Mouse (Mus musculus) liver, embryonic 16.5 days (tissue): ENCODE results near the gene Zbtb20. TPM values are rescaled to one million over a fixed set of nuclear protein-coding genes. Genes with fewer than 3 reads are reported as not detected.

Experiments
- ATAC-seq: fragments of 200-750 bp; cut with Nextera tagmentation; 2 replicates; pipeline ENCODE4 v1.8.0; 2017; ENCODE audit warnings: low read depth, mild to moderate bottlenecking, moderate number of reproducible peaks, moderate library complexity
- H3K27ac ChIP-seq: fragments of 300-500 bp; sonication (generic); 2 replicates; pipeline ENCODE4 v1.5.1; 2014; ENCODE audit warnings: mild to moderate bottlenecking, low read length
- H3K27me3 ChIP-seq: fragments of 300-500 bp; sonication (generic); 2 replicates; pipeline ENCODE4 v1.6.1; 2014; ENCODE audit warnings: low read depth, low read length, mixed read lengths; ENCODE audit not compliant: control insufficient read depth, insufficient read depth
- H3K36me3 ChIP-seq: fragments of 300-500 bp; sonication (generic); 2 replicates; pipeline ENCODE4 v1.6.1; 2014; ENCODE audit warnings: mild to moderate bottlenecking; ENCODE audit not compliant: control insufficient read depth, insufficient read depth
- H3K4me1 ChIP-seq: fragments of 300-500 bp; sonication (generic); 2 replicates; pipeline ENCODE4 v1.6.1; 2014; ENCODE audit warnings: low read depth, low read length, mixed read lengths; ENCODE audit not compliant: control insufficient read depth
- H3K4me2 ChIP-seq: fragments of 300-500 bp; sonication (generic); 2 replicates; pipeline ENCODE4 v1.6.1; 2014; ENCODE audit warnings: low read depth, low read length, mixed read lengths
- H3K4me3 ChIP-seq: fragments of 300-500 bp; sonication (generic); 2 replicates; pipeline ENCODE4 v1.5.1; 2014; ENCODE audit warnings: low read depth, mild to moderate bottlenecking, low read length
- H3K9ac ChIP-seq: fragments of 300-500 bp; sonication (generic); 2 replicates; pipeline ENCODE4 v1.6.1; 2014; ENCODE audit warnings: low read depth, low read length
- H3K9me3 ChIP-seq: fragments of 300-500 bp; sonication (generic); replicated peaks from 2 replicates; pipeline ENCODE4 v1.6.1; 2016; ENCODE audit warnings: low read length; ENCODE audit not compliant: control insufficient read depth
- WGBS: fragments of 180-500 bp; shearing (Covaris S2); extraction: QIAGEN DNeasy Blood & Tissue Kit; methylation state at CpG from one replicate; pipeline ENCODE4 v1.1.7; 2014; ENCODE audit not compliant: insufficient replicate concordance; 5-methylcytosine and 5-hydroxymethylcytosine counted together
- polyA plus RNA-seq: library from polyadenylated mRNA; unstranded; fragments of >200 nt; fragmentation: Nextera tagmentation; extraction: Ambion mirVana; gene quantifications from 2 replicates; pipeline ENCODE4 v1.2.1, GENCODE M21; 2015

The Zbtb20 gene
- polyA plus RNA-seq, 1 experiment from 2014 or later, result 5.7 TPM

GRCm38 (mm10) chr16:43172912-43173311, 297.2 kb downstream of the Zbtb20 start:
- H3K36me3 ChIP-seq, result no peaks in the 10 kb centered on the region
- no peak overlapping the region for H3K4me2 ChIP-seq
- H3K27me3 ChIP-seq, result no peaks in the 10 kb centered on the region
- H3K4me3 ChIP-seq, result no peak overlapping the region
- no peaks in the 10 kb centered on the region for H3K9me3 ChIP-seq
- H3K4me1 ChIP-seq, result no peaks in the 10 kb centered on the region
- 73% methylated on average over 1 of the region's 1 CpGs for WGBS
- H3K9ac ChIP-seq, result no peak overlapping the region
- H3K27ac ChIP-seq, result no peak overlapping the region
- ATAC-seq, result no peak

- Histone ChIP-seq H3K9me3 (no peaks in the 10 kb centered on the region), H3K4me2 (no peak overlapping the region), H3K9ac (no peak overlapping the region), H3K27ac (no peak overlapping the region), H3K4me3 (no peak overlapping the region), H3K36me3 (no peaks in the 10 kb centered on the region), H3K4me1 (no peaks in the 10 kb centered on the region), H3K27me3 (no peaks in the 10 kb centered on the region)
- 66% methylated on average over 2 of the region's 2 CpGs for WGBS
- ATAC-seq, result no peak
These were observed 299.1 kb downstream of the Zbtb20 start for GRCm38 (mm10) chr16:43174815-43175214.

- Histone ChIP-seq H3K4me1 (no peaks in the 10 kb centered on the region), H3K36me3 (no peaks in the 10 kb centered on the region), H3K27ac (no peak overlapping the region), H3K9ac (no peak overlapping the region), H3K9me3 (no peaks in the 10 kb centered on the region), H3K4me2 (no peak overlapping the region), H3K27me3 (no peaks in the 10 kb centered on the region), H3K4me3 (no peak overlapping the region)
- 59% methylated on average over 1 of the region's 1 CpGs for WGBS
- no peak for ATAC-seq
These were observed 305.4 kb downstream of the Zbtb20 start for GRCm38 (mm10) chr16:43181038-43181437.

- no peak overlapping the region for H3K9ac ChIP-seq
- H3K4me2 ChIP-seq, result no peak overlapping the region
- 75% methylated on average over 1 of the region's 1 CpGs for WGBS
- H3K4me1 ChIP-seq, result no peaks in the 10 kb centered on the region
- H3K27me3 ChIP-seq, result no peaks in the 10 kb centered on the region
- no peak for ATAC-seq
- H3K4me3 ChIP-seq, result no peak overlapping the region
- H3K9me3 ChIP-seq, result no peaks in the 10 kb centered on the region
- H3K27ac ChIP-seq, result no peak overlapping the region
- H3K36me3 ChIP-seq, result no peaks in the 10 kb centered on the region
These were observed 314.7 kb downstream of the Zbtb20 start for GRCm38 (mm10) chr16:43190390-43190789.

GRCm38 (mm10) chr16:43191060-43191850, 315.6 kb downstream of the Zbtb20 start:
- Histone ChIP-seq H3K27ac (no peak overlapping the region), H3K4me2 (no peak overlapping the region), H3K27me3 (no peaks in the 10 kb centered on the region), H3K9ac (no peak overlapping the region), H3K36me3 (no peaks in the 10 kb centered on the region), H3K4me1 (no peaks in the 10 kb centered on the region), H3K9me3 (no peaks in the 10 kb centered on the region), H3K4me3 (no peak overlapping the region)
- WGBS, result 79% methylated on average over 9 of the region's 9 CpGs
- no peak for ATAC-seq

GRCm38 (mm10) chr16:43193631-43194239, 318.1 kb downstream of the Zbtb20 start:
- no peaks in the 10 kb centered on the region for H3K36me3 ChIP-seq
- WGBS, result 57% methylated on average over 6 of the region's 6 CpGs
- H3K27me3 ChIP-seq, result no peaks in the 10 kb centered on the region
- H3K9ac ChIP-seq, result no peak overlapping the region
- H3K4me3 ChIP-seq, result no peak overlapping the region
- no peak overlapping the region for H3K27ac ChIP-seq
- H3K9me3 ChIP-seq, result no peaks in the 10 kb centered on the region
- H3K4me1 ChIP-seq, result no peaks in the 10 kb centered on the region
- no peak overlapping the region for H3K4me2 ChIP-seq
- ATAC-seq, result no peak

- Histone ChIP-seq H3K27me3 (no peaks in the 10 kb centered on the region), H3K4me1 (no peaks in the 10 kb centered on the region), H3K4me3 (no peak overlapping the region), H3K9ac (no peak overlapping the region), H3K36me3 (no peaks in the 10 kb centered on the region), H3K9me3 (no peaks in the 10 kb centered on the region), H3K4me2 (no peak overlapping the region), H3K27ac (no peak overlapping the region)
- WGBS, result 42% methylated on average over 4 of the region's 4 CpGs
- ATAC-seq, result no peak
These were observed 341.8 kb downstream of the Zbtb20 start for GRCm38 (mm10) chr16:43217336-43218006.

- Histone ChIP-seq H3K9me3 (no peaks in the 10 kb centered on the region), H3K4me3 (no peak overlapping the region), H3K36me3 (no peaks in the 10 kb centered on the region), H3K9ac (no peak overlapping the region), H3K4me2 (no peak overlapping the region), H3K4me1 (no peaks in the 10 kb centered on the region), H3K27ac (no peak overlapping the region), H3K27me3 (no peaks in the 10 kb centered on the region)
- WGBS, result 55% methylated on average over 1 of the region's 1 CpGs
- no peak for ATAC-seq
These were observed 343.7 kb downstream of the Zbtb20 start for GRCm38 (mm10) chr16:43219367-43219766.

- no peaks in the 10 kb centered on the region for H3K36me3 ChIP-seq
- 46% methylated on average over 4 of the region's 4 CpGs for WGBS
These were observed 345.6 kb downstream of the Zbtb20 start for GRCm38 (mm10) chr16:43221313-43221712.

More at GRCm38 (mm10) chr16:43221313-43221712, 345.6 kb downstream of the Zbtb20 start:
- Histone ChIP-seq H3K4me1 (no peaks in the 10 kb centered on the region), H3K27ac (no peak overlapping the region), H3K4me2 (no peak overlapping the region), H3K4me3 (no peak overlapping the region), H3K27me3 (no peaks in the 10 kb centered on the region), H3K9me3 (no peaks in the 10 kb centered on the region), H3K9ac (no peak overlapping the region)
- no peak for ATAC-seq
